Mouse (Mus musculus): ENCODE data around the gene Spata13.

Gene Spata13

GRCm38 (mm10) chr14:60633961-60634864 lies at the start of gene Spata13:
Spata13 (plus strand) TSS chr14:60634001.
- no peak for DNase-seq (ENCODE audit: low read depth)

GRCm38 (mm10) chr14:60586687-60587453 lies 46.9 kb upstream of the Spata13 start:
- no peak for DNase-seq (ENCODE audit: low read depth)

- no peak for DNase-seq (ENCODE audit: low read depth)
Measured at GRCm38 (mm10) chr14:60589001-60589400, 44.8 kb upstream of the Spata13 start.

- no peak for DNase-seq (ENCODE audit: low read depth)
Measured at GRCm38 (mm10) chr14:60592339-60592738, 41.5 kb upstream of the Spata13 start.

- peak; percentile 89 for DNase-seq (ENCODE audit: low read depth)
Measured at GRCm38 (mm10) chr14:60592822-60593221, 41.0 kb upstream of the Spata13 start.

GRCm38 (mm10) chr14:60597571-60597970 lies 36.2 kb upstream of the Spata13 start:
- no peak for DNase-seq (ENCODE audit: low read depth)

GRCm38 (mm10) chr14:60599044-60599443 lies 34.8 kb upstream of the Spata13 start:
- DNase-seq (ENCODE audit: low read depth) = no peak

- DNase-seq (ENCODE audit: low read depth) = no peak
Measured at GRCm38 (mm10) chr14:60605564-60605963, 28.2 kb upstream of the Spata13 start.

GRCm38 (mm10) chr14:60606194-60606593 lies 27.6 kb upstream of the Spata13 start:
- DNase-seq (ENCODE audit: low read depth) = no peak

GRCm38 (mm10) chr14:60607743-60608142 lies 26.1 kb upstream of the Spata13 start:
- no peak for DNase-seq (ENCODE audit: low read depth)

- no peak for DNase-seq (ENCODE audit: low read depth)
Measured at GRCm38 (mm10) chr14:60609160-60609559, 24.6 kb upstream of the Spata13 start.

GRCm38 (mm10) chr14:60612671-60613070 lies 21.1 kb upstream of the Spata13 start:
- DNase-seq (ENCODE audit: low read depth) = no peak

- no peak for DNase-seq (ENCODE audit: low read depth)
Measured at GRCm38 (mm10) chr14:60621076-60621475, 12.7 kb upstream of the Spata13 start.

- no peak for DNase-seq (ENCODE audit: low read depth)
Measured at GRCm38 (mm10) chr14:60625486-60625885, 8.3 kb upstream of the Spata13 start.

- DNase-seq (ENCODE audit: low read depth) = no peak
Measured at GRCm38 (mm10) chr14:60629887-60630460, 3.8 kb upstream of the Spata13 start.

- no peak for DNase-seq (ENCODE audit: low read depth)
Measured at GRCm38 (mm10) chr14:60630981-60631380, 2.8 kb upstream of the Spata13 start.

GRCm38 (mm10) chr14:60634877-60635771 lies 1.3 kb downstream of the Spata13 start:
- DNase-seq (ENCODE audit: low read depth) = no peak

GRCm38 (mm10) chr14:60635911-60636607 lies 2.3 kb downstream of the Spata13 start:
- no peak for DNase-seq (ENCODE audit: low read depth)

- no peak for DNase-seq (ENCODE audit: low read depth)
Measured at GRCm38 (mm10) chr14:60636608-60636980, 2.8 kb downstream of the Spata13 start.

GRCm38 (mm10) chr14:60636996-60637395 lies 3.2 kb downstream of the Spata13 start:
- no peak for DNase-seq (ENCODE audit: low read depth)

GRCm38 (mm10) chr14:60638159-60638558 lies 4.4 kb downstream of the Spata13 start:
- DNase-seq (ENCODE audit: low read depth) = no peak

All from 416B (cell line).